Mouse (Mus musculus): ENCODE measurements at regions not wholly inside any gene's neighbourhood (a gene's known extent, or its start where the extent isn't known, plus 50 kb on each side); places are given as distances from the start of the nearest gene placed in this dataset.

- H3K4me3 ChIP-seq = no peak overlapping the region
- H3K9me3 ChIP-seq = no peaks in the 10 kb centered on the region
- no peak overlapping the region for H3K27ac ChIP-seq
- no peaks in the 10 kb centered on the region for H3K36me3 ChIP-seq
- H3K4me1 ChIP-seq = peaks cover 45% of the 10 kb centered on the region
- ATAC-seq (ENCODE audit: borderline replicate concordance, extremely low read depth, low FRiP score, low TSS enrichment) = no peak
- H3K4me2 ChIP-seq = no peak overlapping the region
- H3K27me3 ChIP-seq = no peaks in the 10 kb centered on the region
- 88% methylated on average over 1 of the region's 1 CpGs for WGBS
- no peak overlapping the region for H3K9ac ChIP-seq
Measured at GRCm38 (mm10) chr12:54283011-54283410, 79.4 kb upstream of the Egln3 start.

- 33% methylated on average over 4 of the region's 4 CpGs for WGBS
- no peak overlapping the region for H3K9ac ChIP-seq
- ATAC-seq (ENCODE audit: borderline replicate concordance, extremely low read depth, low FRiP score, low TSS enrichment) = no peak
- H3K4me2 ChIP-seq = no peak overlapping the region
- H3K36me3 ChIP-seq = no peaks in the 10 kb centered on the region
- no peaks in the 10 kb centered on the region for H3K27me3 ChIP-seq
- H3K4me3 ChIP-seq = no peak overlapping the region
- no peak overlapping the region for H3K27ac ChIP-seq
- peaks cover 39% of the 10 kb centered on the region for H3K4me1 ChIP-seq
- H3K9me3 ChIP-seq = no peaks in the 10 kb centered on the region
Measured at GRCm38 (mm10) chr12:54282281-54282921, 78.7 kb upstream of the Egln3 start.

GRCm38 (mm10) chr12:54280457-54280856, 76.8 kb upstream of the Egln3 start:
- Histone ChIP-seq H3K27ac (no peak overlapping the region), H3K4me3 (no peak overlapping the region), H3K4me1 (peaks cover 19% of the 10 kb centered on the region), H3K4me2 (no peak overlapping the region), H3K27me3 (no peaks in the 10 kb centered on the region), H3K9me3 (no peaks in the 10 kb centered on the region), H3K9ac (no peak overlapping the region), H3K36me3 (no peaks in the 10 kb centered on the region)
- peak; percentile 47; the same call in 1 of the 2 replicates for ATAC-seq (ENCODE audit: borderline replicate concordance, extremely low read depth, low FRiP score, low TSS enrichment)
- 50% methylated on average over 4 of the region's 4 CpGs for WGBS

GRCm38 (mm10) chr12:54280001-54280400, 76.3 kb upstream of the Egln3 start:
- Histone ChIP-seq H3K4me1 (peaks cover 19% of the 10 kb centered on the region), H3K27ac (no peak overlapping the region), H3K9ac (no peak overlapping the region), H3K4me3 (no peak overlapping the region), H3K9me3 (no peaks in the 10 kb centered on the region), H3K36me3 (no peaks in the 10 kb centered on the region), H3K27me3 (no peaks in the 10 kb centered on the region), H3K4me2 (no peak overlapping the region)
- no peak for ATAC-seq (ENCODE audit: borderline replicate concordance, extremely low read depth, low FRiP score, low TSS enrichment)
- 57% methylated on average over 3 of the region's 3 CpGs for WGBS

- Histone ChIP-seq H3K4me3 (no peak overlapping the region), H3K9ac (no peak overlapping the region), H3K27ac (no peak overlapping the region), H3K27me3 (no peaks in the 10 kb centered on the region), H3K4me2 (no peak overlapping the region), H3K36me3 (no peaks in the 10 kb centered on the region), H3K9me3 (no peaks in the 10 kb centered on the region), H3K4me1 (peaks cover 11% of the 10 kb centered on the region)
- 51% methylated on average over 7 of the region's 7 CpGs for WGBS
- ATAC-seq (ENCODE audit: borderline replicate concordance, extremely low read depth, low FRiP score, low TSS enrichment) = no peak
Measured at GRCm38 (mm10) chr12:54276978-54277537, 73.4 kb upstream of the Egln3 start.

GRCm38 (mm10) chr12:54273506-54273905, 69.8 kb upstream of the Egln3 start:
- no peak for ATAC-seq (ENCODE audit: borderline replicate concordance, extremely low read depth, low FRiP score, low TSS enrichment)
- Histone ChIP-seq H3K9me3 (no peaks in the 10 kb centered on the region), H3K27me3 (0 out of 2 replicates have a peak, but pooled peaks cover 4% of the 10 kb centered on the region), H3K4me3 (no peak overlapping the region), H3K4me1 (no peaks in the 10 kb centered on the region), H3K4me2 (no peak overlapping the region), H3K27ac (no peak overlapping the region), H3K9ac (no peak overlapping the region), H3K36me3 (no peaks in the 10 kb centered on the region)
- WGBS = 63% methylated on average over 4 of the region's 4 CpGs

- WGBS = 68% methylated on average over 6 of the region's 6 CpGs
- Histone ChIP-seq H3K27ac (no peak overlapping the region), H3K4me2 (no peak overlapping the region), H3K9me3 (no peaks in the 10 kb centered on the region), H3K4me1 (no peaks in the 10 kb centered on the region), H3K36me3 (no peaks in the 10 kb centered on the region), H3K4me3 (no peak overlapping the region), H3K27me3 (0 out of 2 replicates have a peak, but pooled peaks cover 4% of the 10 kb centered on the region), H3K9ac (no peak overlapping the region)
- ATAC-seq (ENCODE audit: borderline replicate concordance, extremely low read depth, low FRiP score, low TSS enrichment) = no peak
Measured at GRCm38 (mm10) chr12:54272696-54273095, 69.0 kb upstream of the Egln3 start.

GRCm38 (mm10) chr12:54272226-54272625, 68.6 kb upstream of the Egln3 start:
- H3K9me3 ChIP-seq = no peaks in the 10 kb centered on the region
- H3K36me3 ChIP-seq = no peaks in the 10 kb centered on the region
- no peak overlapping the region for H3K4me2 ChIP-seq
- H3K4me3 ChIP-seq = no peak overlapping the region
- no peak for ATAC-seq (ENCODE audit: borderline replicate concordance, extremely low read depth, low FRiP score, low TSS enrichment)
- H3K9ac ChIP-seq = no peak overlapping the region
- WGBS = 42% methylated on average over 2 of the region's 2 CpGs
- no peaks in the 10 kb centered on the region for H3K4me1 ChIP-seq
- H3K27ac ChIP-seq = no peak overlapping the region
- H3K27me3 ChIP-seq = 0 out of 2 replicates have a peak, but pooled peaks cover 4% of the 10 kb centered on the region

- peaks cover 36% of the 10 kb centered on the region for H3K4me1 ChIP-seq
- peak; percentile 65; the same call in 1 of the 2 replicates for ATAC-seq (ENCODE audit: borderline replicate concordance, extremely low read depth, low FRiP score, low TSS enrichment)
- 0 out of 2 replicates have a peak, but pooled peaks cover 4% of the 10 kb centered on the region for H3K27me3 ChIP-seq
- WGBS = 32% methylated on average over 3 of the region's 3 CpGs
- no peaks in the 10 kb centered on the region for H3K36me3 ChIP-seq
- H3K27ac ChIP-seq = no peak overlapping the region
- no peak overlapping the region for H3K4me2 ChIP-seq
- no peak overlapping the region for H3K4me3 ChIP-seq
- H3K9ac ChIP-seq = no peak overlapping the region
- no peaks in the 10 kb centered on the region for H3K9me3 ChIP-seq
Measured at GRCm38 (mm10) chr12:54265852-54266251, 62.2 kb upstream of the Egln3 start.

- H3K27ac ChIP-seq = peak overlapping the region; percentile 76
- H3K4me1 ChIP-seq = peaks cover 39% of the 10 kb centered on the region
- no peak overlapping the region for H3K4me3 ChIP-seq
- H3K27me3 ChIP-seq = 0 out of 2 replicates have a peak, but pooled peaks cover 4% of the 10 kb centered on the region
- H3K9ac ChIP-seq = no peak overlapping the region
- no peaks in the 10 kb centered on the region for H3K9me3 ChIP-seq
- no peak overlapping the region for H3K4me2 ChIP-seq
- peak; percentile 75; the same call in 1 of the 2 replicates for ATAC-seq (ENCODE audit: borderline replicate concordance, extremely low read depth, low FRiP score, low TSS enrichment)
- WGBS = 33% methylated on average over 14 of the region's 14 CpGs
- H3K36me3 ChIP-seq = no peaks in the 10 kb centered on the region
Measured at GRCm38 (mm10) chr12:54264893-54265835, 61.5 kb upstream of the Egln3 start.

- H3K27me3 ChIP-seq = 0 out of 2 replicates have a peak, but pooled peaks cover 4% of the 10 kb centered on the region
- 46% methylated on average over 4 of the region's 4 CpGs for WGBS
- peak overlapping the region; percentile 7; the same call in 1 of the 2 replicates for H3K27ac ChIP-seq
- H3K9ac ChIP-seq = no peak overlapping the region
- peaks cover 39% of the 10 kb centered on the region for H3K4me1 ChIP-seq
- no peaks in the 10 kb centered on the region for H3K36me3 ChIP-seq
- ATAC-seq (ENCODE audit: borderline replicate concordance, extremely low read depth, low FRiP score, low TSS enrichment) = peak; percentile 56
- no peaks in the 10 kb centered on the region for H3K9me3 ChIP-seq
- H3K4me3 ChIP-seq = no peak overlapping the region
- no peak overlapping the region for H3K4me2 ChIP-seq
Measured at GRCm38 (mm10) chr12:54264418-54264733, 60.7 kb upstream of the Egln3 start.

Measured in lung, embryonic 15.5 days (tissue).